In the genomic region with DNA sequence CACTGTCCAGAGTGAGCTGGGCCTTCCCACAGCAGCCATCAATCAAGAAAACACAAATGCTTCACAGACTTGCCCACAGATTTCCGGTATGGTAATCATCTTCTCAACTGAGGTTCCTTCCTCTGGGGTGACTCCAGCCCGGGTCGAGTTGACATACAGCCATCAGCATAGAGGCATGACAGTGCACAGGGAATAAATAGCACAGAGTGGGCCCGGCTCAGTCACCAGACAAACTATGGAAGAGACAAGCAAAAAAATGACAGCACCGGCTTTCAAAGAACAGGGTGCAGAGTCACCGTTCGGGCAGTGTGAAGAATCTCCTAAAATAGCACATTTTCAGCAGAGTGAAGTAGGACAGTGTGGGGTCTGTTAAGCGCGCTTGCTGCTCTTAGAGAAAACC, we compare ENCODE assay signal across 16 mouse cellular contexts.
DNase-seq lines count a peak whose midpoint lies in the region; ATAC-seq and TF ChIP-seq lines count a peak whose summit lies in the region.
"Had no signal": no experiment of that assay in that cellular context is flagged by ENCODE, and none has a peak within 500 bp of the region (broad histone marks: within the 10 kb centered on the region; RNA-seq: fewer than 3 reads in every experiment).

No protein-coding gene starts in this region.

- peaks cover 1% of the 10 kb centered on the region; the same call in 1 of the 2 replicates for H3K9me3 ChIP-seq in liver, embryonic 15.5 days (replicated peaks)
- H3K9me3 ChIP-seq: G1E; limb, embryonic 15.5 days had no signal

- no peaks in the 10 kb centered on the region; the same call in 1 of the 2 replicates for H3K27me3 ChIP-seq in thymus, adult 2 months (ENCODE audit: control insufficient read depth, insufficient read depth, low read length)
- H3K27me3 ChIP-seq in liver, embryonic 15.5 days = no peaks in the 10 kb centered on the region
- H3K27me3 ChIP-seq: limb, embryonic 15.5 days had no signal

- no peaks in the 10 kb centered on the region for H3K36me3 ChIP-seq in thymus, adult 2 months (ENCODE audit: control insufficient read depth, insufficient read depth, low read length)
- H3K36me3 ChIP-seq in liver, embryonic 15.5 days (replicated peaks) = no peaks in the 10 kb centered on the region
- H3K36me3 ChIP-seq: G1E; limb, embryonic 15.5 days had no signal

- H3K27ac ChIP-seq in thymus, adult 2 months (ENCODE audit: control insufficient read depth, insufficient read depth, low read length) = no peak overlapping the region
- H3K27ac ChIP-seq in liver, embryonic 15.5 days (replicated peaks) = no peak overlapping the region
- H3K27ac ChIP-seq: hindbrain, postnatal 0 days; limb, embryonic 15.5 days; stomach, postnatal 0 days had no signal

- H3K4me2 ChIP-seq in liver, embryonic 15.5 days = no peak overlapping the region
- H3K4me2 ChIP-seq: limb, embryonic 15.5 days had no signal

- 16% methylated on average over 9 of the region's 9 CpGs for WGBS in thymus, adult 2 months
- WGBS in liver, embryonic 15.5 days (ENCODE audit: insufficient replicate concordance) = 11% methylated on average over 9 of the region's 9 CpGs

- TF ChIP-seq CTCF in thymus, adult 2 months (IDR thresholded peaks at IDR 0.05; ENCODE audit: borderline replicate concordance, control insufficient read depth, extremely low read depth, insufficient read depth, low read length, poor library complexity) = no peak

- 0 out of 2 replicates have a peak, but pooled peaks have one; percentile 28 for ATAC-seq in liver, embryonic 15.5 days (ENCODE audit: insufficient read depth)
- ATAC-seq: forebrain, postnatal 0 days; hindbrain, postnatal 0 days had no signal

- no peak for TF ChIP-seq POLR2A in thymus, adult 2 months (IDR thresholded peaks at IDR 0.05; ENCODE audit: control insufficient read depth, extremely low read depth, insufficient read depth, low read length, poor library complexity)

- DNase-seq in thymus, adult 2 months = peak; percentile 17
- no peak for DNase-seq in thymus, adult 18-20 months
- peak; percentile 41 for DNase-seq in c-Kit-positive CD71-negative TER-119-negative erythroid progenitor cells, embryonic 14.5 days (ENCODE audit: low read depth)
- peak; percentile 24 for DNase-seq in thymus, postnatal 4 days
- DNase-seq in kidney, postnatal 4 days = no peak
- DNase-seq in ovary, adult 18-20 months (ENCODE audit: low spot score) = no peak
- no peak for DNase-seq in layer of hippocampus, adult 9-10 months (ENCODE audit: low spot score)
- DNase-seq: cerebellum, adult 9-11 months; forebrain, postnatal 0 days; gastrocnemius, postnatal 36 days; lung, postnatal 4 days had no signal

- H3K4me3 ChIP-seq in thymus, adult 2 months (ENCODE audit: control insufficient read depth, insufficient read depth, low read length) = no peak overlapping the region
- no peak overlapping the region for H3K4me3 ChIP-seq in liver, embryonic 15.5 days (replicated peaks)
- H3K4me3 ChIP-seq: limb, embryonic 15.5 days had no signal

- no peak overlapping the region for H3K9ac ChIP-seq in liver, embryonic 15.5 days
- H3K9ac ChIP-seq: forebrain, postnatal 0 days; limb, embryonic 15.5 days had no signal

- peaks cover 12% of the 10 kb centered on the region for H3K4me1 ChIP-seq in thymus, adult 2 months (replicated peaks; ENCODE audit: control insufficient read depth, insufficient read depth, low read length)
- H3K4me1 ChIP-seq in liver, embryonic 15.5 days (replicated peaks) = no peaks in the 10 kb centered on the region
- H3K4me1 ChIP-seq: limb, embryonic 15.5 days had no signal

Comparison
In these comparisons a context has a peak if more than half of its experiments do, and no peak if none do; other contexts are left out.
1. DNase-seq: peak in thymus, adult 2 months (single experiment), c-Kit-positive CD71-negative TER-119-negative erythroid progenitor cells, embryonic 14.5 days (single experiment) and thymus, postnatal 4 days (single experiment); none in thymus, adult 18-20 months (0 of 2), kidney, postnatal 4 days (0 of 2), ovary, adult 18-20 months (single experiment) and layer of hippocampus, adult 9-10 months (single experiment).